Mouse (Mus musculus) testis, postnatal 14 days (tissue): ENCODE results near the gene Ubxn11.

Experiments
- DNase-seq: peaks from one replicate; pipeline ENCODE4 v3.0.0; 2021; ENCODE audit warnings: low spot score

Ubxn11 gene

GRCm38 (mm10) chr4:134118126-134118800, 15.9 kb downstream of the Ubxn11 start:
- DNase-seq, result no peak

GRCm38 (mm10) chr4:134119042-134119441, 16.7 kb downstream of the Ubxn11 start:
- no peak for DNase-seq

- DNase-seq, result no peak
Measured at GRCm38 (mm10) chr4:134119644-134120043, 17.3 kb downstream of the Ubxn11 start.

GRCm38 (mm10) chr4:134120192-134120805, 17.9 kb downstream of the Ubxn11 start:
- no peak for DNase-seq

- DNase-seq, result no peak
Measured at GRCm38 (mm10) chr4:134120916-134121315, 18.5 kb downstream of the Ubxn11 start.

- no peak for DNase-seq
Measured at GRCm38 (mm10) chr4:134121571-134121970, 19.2 kb downstream of the Ubxn11 start.

GRCm38 (mm10) chr4:134122281-134122680, 19.9 kb downstream of the Ubxn11 start:
- no peak for DNase-seq

GRCm38 (mm10) chr4:134123147-134123546, 20.8 kb downstream of the Ubxn11 start:
- DNase-seq, result no peak

- DNase-seq, result no peak
Measured at GRCm38 (mm10) chr4:134123680-134124551, 21.5 kb downstream of the Ubxn11 start.

- DNase-seq, result no peak
Measured at GRCm38 (mm10) chr4:134125383-134126060, 23.2 kb downstream of the Ubxn11 start.

- no peak for DNase-seq
Measured at GRCm38 (mm10) chr4:134126300-134127120, 24.1 kb downstream of the Ubxn11 start.

- DNase-seq, result no peak
Measured at GRCm38 (mm10) chr4:134127121-134127455, 24.7 kb downstream of the Ubxn11 start.

GRCm38 (mm10) chr4:134127793-134128192, 25.4 kb downstream of the Ubxn11 start:
- DNase-seq, result no peak

GRCm38 (mm10) chr4:134128221-134128982, 26.0 kb downstream of the Ubxn11 start, which contains the start of gene Sh3bgrl3:
TSS of gene Sh3bgrl3 (minus strand) at chr4:134128789.
- peak; percentile 86 for DNase-seq

GRCm38 (mm10) chr4:134128983-134129362, 26.6 kb downstream of the Ubxn11 start:
- no peak for DNase-seq

GRCm38 (mm10) chr4:134129482-134129881, 27.1 kb downstream of the Ubxn11 start:
- DNase-seq, result no peak

- DNase-seq, result no peak
Measured at GRCm38 (mm10) chr4:134132117-134132516, 29.7 kb downstream of the Ubxn11 start.

- DNase-seq, result no peak
Measured at GRCm38 (mm10) chr4:134132519-134133095, 30.2 kb downstream of the Ubxn11 start.

GRCm38 (mm10) chr4:134136280-134136926, 34.0 kb downstream of the Ubxn11 start:
- no peak for DNase-seq

- DNase-seq, result no peak
Measured at GRCm38 (mm10) chr4:134138857-134139256, 36.5 kb downstream of the Ubxn11 start.
